Mouse (Mus musculus) intestine, postnatal 0 days (tissue): ENCODE data around the gene Mup10. TPM values are rescaled to one million over a fixed set of nuclear protein-coding genes. Genes with fewer than 3 reads are reported as not detected.
"Not testable (repeated sequence)": the region's sequence is repeated elsewhere in the genome, so short reads cannot be mapped to it uniquely, and the experiment has no call there.

Experiments used
- ATAC-seq: fragments of 200-750 bp; cut with Nextera tagmentation; 2 replicates; pipeline ENCODE4 v1.8.0; 2017; ENCODE audit warnings: mild to moderate bottlenecking, moderate TSS enrichment, moderate library complexity
- H3K27ac ChIP-seq: fragments of 300-500 bp; sonication (generic); 2 replicates; pipeline ENCODE4 v1.5.1; 2014; ENCODE audit warnings: mild to moderate bottlenecking, low read depth, low read length, moderate library complexity
- H3K27me3 ChIP-seq: fragments of 300-500 bp; sonication (generic); replicated peaks from 2 replicates; pipeline ENCODE4 v1.6.1; 2014; ENCODE audit warnings: low read length, mixed read lengths; ENCODE audit not compliant: control insufficient read depth, insufficient read depth
- H3K36me3 ChIP-seq: fragments of 300-500 bp; sonication (generic); 2 replicates; pipeline ENCODE4 v1.6.1; 2014; ENCODE audit warnings: mild to moderate bottlenecking, moderate library complexity; ENCODE audit not compliant: control insufficient read depth, insufficient read depth
- H3K4me1 ChIP-seq: fragments of 300-500 bp; sonication (generic); replicated peaks from 2 replicates; pipeline ENCODE4 v1.6.1; 2014; ENCODE audit warnings: antibody characterized with exemption, low read length, mixed read lengths; ENCODE audit not compliant: control insufficient read depth, insufficient read depth
- H3K4me2 ChIP-seq: fragments of 300-500 bp; sonication (generic); replicated peaks from 2 replicates; pipeline ENCODE4 v1.6.1; 2014; ENCODE audit warnings: low read depth, mild to moderate bottlenecking, moderate library complexity
- H3K4me3 ChIP-seq: fragments of 300-500 bp; sonication (generic); 2 replicates; pipeline ENCODE4 v1.5.1; 2014; ENCODE audit warnings: low read depth, low read length
- H3K9ac ChIP-seq: fragments of 300-500 bp; sonication (generic); 2 replicates; pipeline ENCODE4 v1.6.1; 2014; ENCODE audit warnings: mild to moderate bottlenecking, low read depth, low read length
- H3K9me3 ChIP-seq: fragments of 300-500 bp; sonication (generic); 2 replicates; pipeline ENCODE4 v1.6.1; 2016; ENCODE audit warnings: mixed run types; ENCODE audit not compliant: control insufficient read depth
- WGBS: fragments of 180-500 bp; shearing (Covaris S2); extraction: QIAGEN DNeasy Blood & Tissue Kit; methylation state at CpG from one replicate; pipeline ENCODE4 v1.1.7; 2014; 5-methylcytosine and 5-hydroxymethylcytosine counted together
- polyA plus RNA-seq: library from polyadenylated mRNA; unstranded; fragments of >200 nt; fragmentation: Nextera tagmentation; extraction: Ambion mirVana; gene quantifications from 2 replicates; pipeline ENCODE4 v1.2.1, GENCODE M21; 2015

Mup10 gene
- polyA plus RNA-seq = not detected in 2 replicates

- H3K4me2 ChIP-seq, H3K27me3 ChIP-seq, H3K4me3 ChIP-seq, H3K9ac ChIP-seq, ATAC-seq, H3K27ac ChIP-seq, H3K4me1 ChIP-seq, H3K36me3 ChIP-seq, H3K9me3 ChIP-seq: not testable (repeated sequence)
- WGBS = 93% methylated on average over 2 of the region's 2 CpGs
Observed at GRCm38 (mm10) chr4:60582099-60582498, at the start of gene Mup10. Mup10 (minus strand) TSS chr4:60582199.

Other genes with a start within 250 kb of the Mup10 start
- gene Mup9, start 160.2 kb downstream of the Mup10 start, polyA plus RNA-seq = not detected in 2 replicates
- gene Mup1, start 80.2 kb downstream of the Mup10 start, polyA plus RNA-seq = not detected in 2 replicates
- not detected in 2 replicates for gene Mup11, start 80.2 kb upstream of the Mup10 start, polyA plus RNA-seq
- gene Mup12, start 159.1 kb upstream of the Mup10 start, polyA plus RNA-seq = not detected in 2 replicates
- not detected in 2 replicates for gene Mup22, start 239.3 kb upstream of the Mup10 start, polyA plus RNA-seq